Mouse (Mus musculus) C2C12 (cell line): ENCODE measurements around the gene Zfp318. TPM values are rescaled to one million over a fixed set of nuclear protein-coding genes. Genes with fewer than 3 reads are reported as not detected.
A peak's percentile ranks its signal among the peaks of the same experiment; 100 is the strongest.

Experiments used
- H3K27me3 ChIP-seq: one replicate; pipeline ENCODE4 v1.6.1; 2011; ENCODE audit not compliant: control insufficient read depth, insufficient read depth, insufficient read length
- H3K36me3 ChIP-seq: one replicate; pipeline ENCODE4 v1.6.1; 2011; ENCODE audit not compliant: control insufficient read depth, insufficient read depth
- H3K4me3 ChIP-seq: one replicate; pipeline ENCODE4 v1.5.1; 2011; ENCODE audit warnings: mild to moderate bottlenecking, control low read depth; ENCODE audit not compliant: poor library complexity, insufficient read depth, severe bottlenecking
- H3K79me2 ChIP-seq: one replicate; pipeline ENCODE4 v1.6.1; 2011; ENCODE audit not compliant: control insufficient read depth, insufficient read depth
- H3K79me3 ChIP-seq: one replicate; pipeline ENCODE4 v1.6.1; 2011; ENCODE audit warnings: low read depth, control low read depth
- H3ac ChIP-seq: one replicate; pipeline ENCODE3; 2011; ENCODE audit warnings: low read depth; ENCODE audit not compliant: control insufficient read depth, insufficient read length
- CEBPB ChIP-seq: IDR thresholded peaks from one replicate; pipeline ENCODE4 v1.6.1; 2011; ENCODE audit warnings: low read depth, mild to moderate bottlenecking, control low read depth, moderate library complexity
- CTCF ChIP-seq: IDR thresholded peaks from one replicate; pipeline ENCODE4 v1.5.1; 2011; ENCODE audit not compliant: control insufficient read depth, insufficient read depth, insufficient read length
- FOSL1 ChIP-seq: IDR thresholded peaks from one replicate; pipeline ENCODE4 v1.8.0; 2011; ENCODE audit warnings: mild to moderate bottlenecking, low read length; ENCODE audit not compliant: poor library complexity, insufficient read depth, severe bottlenecking
- MAX ChIP-seq: IDR thresholded peaks from one replicate; pipeline ENCODE4 v1.6.1; 2011; ENCODE audit warnings: mild to moderate bottlenecking, control low read depth
- MYOD1 ChIP-seq: IDR thresholded peaks from one replicate; pipeline ENCODE4 v1.6.1; 2011; ENCODE audit warnings: low read depth; ENCODE audit not compliant: control insufficient read depth, insufficient read length
- MYOG ChIP-seq: IDR thresholded peaks from one replicate; pipeline ENCODE4 v1.6.1; 2011; ENCODE audit not compliant: control insufficient read depth, insufficient read length; ENCODE audit errors: extremely low read depth
- USF1 ChIP-seq: IDR thresholded peaks from one replicate; pipeline ENCODE4 v1.6.1; 2011; ENCODE audit warnings: low read depth, mild to moderate bottlenecking, control low read depth, moderate library complexity
- long read RNA-seq, 2 experiments: library from polyadenylated mRNA; unstranded; transcript quantifications; one replicate each; pipeline ENCODE4 v2.0.0; 2019 to 2020
- polyA plus RNA-seq: library from polyadenylated mRNA; unstranded; fragments of >200 nt; fragmentation: generic; extraction: Trizol; gene quantifications from one replicate; pipeline ENCODE4 v1.2.1, GENCODE M21; 2012; ENCODE audit warnings: missing spikeins

Gene Zfp318
- polyA plus RNA-seq = 3.4 TPM
- long read RNA-seq, experiment 1, partial matches to known transcripts = 1 of 3 reads
- long read RNA-seq, experiment 1, other reads (novel, unspliced or antisense) = 1 of 3 reads
- long read RNA-seq, experiment 2, partial matches to known transcripts = 4 of 7 reads
- long read RNA-seq, experiment 2, other reads (novel, unspliced or antisense) = 3 of 7 reads

- Histone ChIP-seq H3K79me3 (peaks cover 2% of the 10 kb centered on the region), H3K4me3 (peak within 1 kb of the TSS; percentile 53), H3K79me2 (peaks cover 7% of the 10 kb centered on the region), H3K36me3 (peaks cover 9% of the 10 kb centered on the region), H3K27me3 (no peaks in the 10 kb centered on the region), H3ac (peak within 1 kb of the TSS; percentile 100)
- TF ChIP-seq MYOD1 (no peak), MAX (peak; percentile 30), CTCF (no peak), CEBPB (no peak), FOSL1 (no peak), USF1 (peak; percentile 92)
These were observed at the start of gene Zfp318 for GRCm38 (mm10) chr17:46383294-46384060. Zfp318 (plus strand) TSS chr17:46383731.

DNA sequence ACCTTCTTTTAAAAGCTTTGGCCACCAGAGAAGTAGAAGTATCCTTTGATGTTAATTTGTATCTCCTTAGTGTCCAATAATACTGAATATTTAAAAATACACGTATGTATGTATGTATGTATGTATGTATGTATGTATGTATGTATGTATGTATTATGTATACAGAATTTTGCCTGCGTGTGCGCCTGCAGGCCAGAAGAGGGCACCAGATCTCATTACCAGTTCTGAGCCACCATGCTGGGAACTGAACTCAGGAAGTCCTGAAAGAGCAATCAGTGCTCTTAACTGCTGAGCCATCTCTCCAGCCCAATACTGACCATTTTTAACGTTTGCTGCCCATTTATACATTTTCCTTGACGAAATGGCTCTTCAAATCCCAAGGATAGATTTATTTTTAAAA, 47.1 kb upstream of the Zfp318 start:
- no peak overlapping the region for H3ac ChIP-seq
- no peak for TF ChIP-seq MAX
- H3K79me2 ChIP-seq = no peaks in the 10 kb centered on the region
- H3K27me3 ChIP-seq = peaks cover 10% of the 10 kb centered on the region
- no peak overlapping the region for H3K4me3 ChIP-seq
- no peaks in the 10 kb centered on the region for H3K36me3 ChIP-seq
- H3K79me3 ChIP-seq = no peaks in the 10 kb centered on the region

- peaks cover 17% of the 10 kb centered on the region for H3K27me3 ChIP-seq
- no peaks in the 10 kb centered on the region for H3K79me3 ChIP-seq
- no peaks in the 10 kb centered on the region for H3K36me3 ChIP-seq
- no peaks in the 10 kb centered on the region for H3K79me2 ChIP-seq
- no peak for TF ChIP-seq MYOD1
- no peak for TF ChIP-seq USF1
- no peak for TF ChIP-seq MYOG
- no peak for TF ChIP-seq CEBPB
- TF ChIP-seq MAX = no peak
- no peak for TF ChIP-seq FOSL1
- TF ChIP-seq CTCF = no peak
- no peak overlapping the region for H3K4me3 ChIP-seq
- H3ac ChIP-seq = no peak overlapping the region
These were observed 42.3 kb upstream of the Zfp318 start for GRCm38 (mm10) chr17:46341208-46341607.

GRCm38 (mm10) chr17:46351026-46351700, 32.4 kb upstream of the Zfp318 start:
- TF ChIP-seq MAX (no peak), USF1 (no peak), CEBPB (no peak), MYOG (no peak), MYOD1 (no peak), CTCF (no peak)
- Histone ChIP-seq H3ac (no peak overlapping the region), H3K4me3 (no peak overlapping the region), H3K79me2 (no peaks in the 10 kb centered on the region), H3K36me3 (no peaks in the 10 kb centered on the region), H3K79me3 (no peaks in the 10 kb centered on the region), H3K27me3 (no peaks in the 10 kb centered on the region)

- no peak overlapping the region for H3K4me3 ChIP-seq
- no peaks in the 10 kb centered on the region for H3K79me3 ChIP-seq
- no peaks in the 10 kb centered on the region for H3K79me2 ChIP-seq
- H3K36me3 ChIP-seq = no peaks in the 10 kb centered on the region
- H3K27me3 ChIP-seq = no peaks in the 10 kb centered on the region
- no peak for TF ChIP-seq MYOG
- no peak overlapping the region for H3ac ChIP-seq
These were observed 11.7 kb upstream of the Zfp318 start for GRCm38 (mm10) chr17:46371783-46372182.

- no peaks in the 10 kb centered on the region for H3K79me3 ChIP-seq
- no peaks in the 10 kb centered on the region for H3K79me2 ChIP-seq
- no peak overlapping the region for H3ac ChIP-seq
- H3K27me3 ChIP-seq = no peaks in the 10 kb centered on the region
- no peaks in the 10 kb centered on the region for H3K36me3 ChIP-seq
- no peak for TF ChIP-seq CTCF
- TF ChIP-seq MYOG = no peak
- no peak for TF ChIP-seq MYOD1
- no peak for TF ChIP-seq CEBPB
- TF ChIP-seq FOSL1 = no peak
- TF ChIP-seq USF1 = no peak
- no peak for TF ChIP-seq MAX
- no peak overlapping the region for H3K4me3 ChIP-seq
These were observed 5.0 kb upstream of the Zfp318 start for GRCm38 (mm10) chr17:46378564-46378963.
